Mouse (Mus musculus) left cerebral cortex, adult 2 months (tissue): ENCODE measurements at regions not wholly inside any gene's neighbourhood (a gene's known extent, or its start where the extent isn't known, plus 50 kb on each side); places are given as distances from the start of the nearest gene placed in this dataset.
"Not testable (repeated sequence)": the region's sequence is repeated elsewhere in the genome, so short reads cannot be mapped to it uniquely, and the experiment has no call there.

ENCODE experiments used
- DNase-seq, 2 experiments: peaks; one replicate each; pipeline ENCODE4 v3.0.0; 2021 to 2022; ENCODE audit warnings: low spot score in 2 of 2, mixed read lengths in 1 of 2; ENCODE audit errors: extremely low spot score in 1 of 2
- H3K27ac ChIP-seq: fragments of 200-600 bp; 2 replicates; pipeline ENCODE4 v1.8.1; 2022
- H3K4me3 ChIP-seq: fragments of 200-600 bp; 2 replicates; pipeline ENCODE4 v1.8.1; 2022
- CTCF ChIP-seq: fragments of 200-600 bp; IDR thresholded peaks from 2 replicates; pipeline ENCODE4 v1.8.1; 2022; ENCODE audit warnings: antibody characterized with exemption, mild to moderate bottlenecking, moderate library complexity
- intact Hi-C: fragments of 180-260 bp; cut with DNase I; formaldehyde crosslinking; loops from one replicate; pipeline ENCODE4 v1.15.1; 2025

GRCm38 (mm10) chr3:38268226-38268625, 216.4 kb downstream of the Ankrd50 start:
- intact Hi-C loops, result no loop called here
- DNase-seq, result no peak

GRCm38 (mm10) chr3:38263261-38264141, 221.1 kb downstream of the Ankrd50 start:
- H3K4me3 ChIP-seq, result no peak overlapping the region
- intact Hi-C loops, result loop anchor here (5.0 kb wide), 1 partner anchor 219 kb away; the partner anchor contains the start of gene Ankrd50
- TF ChIP-seq CTCF, result no peak
- no peak for DNase-seq
- H3K27ac ChIP-seq, result no peak overlapping the region

More at GRCm38 (mm10) chr3:38268226-38268625, 216.4 kb downstream of the Ankrd50 start:
- Histone ChIP-seq H3K4me3 (no peak overlapping the region), H3K27ac (no peak overlapping the region)
- no peak for TF ChIP-seq CTCF

GRCm38 (mm10) chr3:38261326-38262075, 223.1 kb downstream of the Ankrd50 start:
- Histone ChIP-seq H3K27ac (no peak overlapping the region), H3K4me3 (no peak overlapping the region)
- intact Hi-C loops, result loop anchor here (5.0 kb wide), 1 partner anchor 221 kb away; the partner anchor contains the start of gene Ankrd50
- peak in 1 of 2 experiments; percentile 10 for DNase-seq
- TF ChIP-seq CTCF, result no peak

- H3K27ac ChIP-seq, intact Hi-C loops, DNase-seq, H3K4me3 ChIP-seq: not testable (repeated sequence)
Observed at GRCm38 (mm10) chr3:38259223-38259622, 225.4 kb downstream of the Ankrd50 start.

GRCm38 (mm10) chr3:38257843-38258290, 226.8 kb downstream of the Ankrd50 start:
- Histone ChIP-seq H3K27ac (no peak overlapping the region), H3K4me3 (no peak overlapping the region)
- DNase-seq, result no peak
- TF ChIP-seq CTCF, result no peak
- intact Hi-C loops, result no loop called here

- Histone ChIP-seq H3K27ac (no peak overlapping the region), H3K4me3 (no peak overlapping the region)
- intact Hi-C loops, result no loop called here
- TF ChIP-seq CTCF, result no peak
- no peak for DNase-seq
Observed at GRCm38 (mm10) chr3:38257076-38257842, 227.4 kb downstream of the Ankrd50 start.

- H3K4me3 ChIP-seq, result no peak overlapping the region
- no peak overlapping the region for H3K27ac ChIP-seq
- TF ChIP-seq CTCF, result peak; percentile 78
- intact Hi-C loops, result loop anchor here (1.0 kb wide), 1 partner anchor 594 kb away; no protein-coding TSS in a partner anchor
- peak; percentile 35 to 45 for DNase-seq
Observed at GRCm38 (mm10) chr3:38255674-38256073, 229.0 kb downstream of the Ankrd50 start.

GRCm38 (mm10) chr3:38254896-38255295, 229.7 kb downstream of the Ankrd50 start:
- Histone ChIP-seq H3K27ac (no peak overlapping the region), H3K4me3 (no peak overlapping the region)
- DNase-seq, result peak; percentile 28 to 35
- intact Hi-C loops, result loop anchor here (1.0 kb wide), 1 partner anchor 594 kb away; no protein-coding TSS in a partner anchor
- TF ChIP-seq CTCF, result no peak

GRCm38 (mm10) chr3:38251592-38251991, 233.1 kb downstream of the Ankrd50 start:
- no peak for TF ChIP-seq CTCF
- Histone ChIP-seq H3K27ac (no peak overlapping the region), H3K4me3 (no peak overlapping the region)
- DNase-seq, result no peak
- intact Hi-C loops, result no loop called here

GRCm38 (mm10) chr3:38250552-38250951, 234.1 kb downstream of the Ankrd50 start:
- H3K4me3 ChIP-seq, result no peak overlapping the region
- TF ChIP-seq CTCF, result no peak
- no peak for DNase-seq
- no peak overlapping the region for H3K27ac ChIP-seq
- intact Hi-C loops, result no loop called here

GRCm38 (mm10) chr3:38248941-38249340, 235.7 kb downstream of the Ankrd50 start:
- intact Hi-C loops, result no loop called here
- Histone ChIP-seq H3K27ac (no peak overlapping the region), H3K4me3 (no peak overlapping the region)
- no peak for TF ChIP-seq CTCF
- DNase-seq, result no peak

- no peak overlapping the region for H3K27ac ChIP-seq
- TF ChIP-seq CTCF, result no peak
- H3K4me3 ChIP-seq, result no peak overlapping the region
- no peak for DNase-seq
- intact Hi-C loops, result no loop called here
Observed at GRCm38 (mm10) chr3:38246439-38246838, 238.2 kb downstream of the Ankrd50 start.
